Mouse (Mus musculus): Measurements from ENCODE around the gene Lrit3. TPM values are rescaled to one million over a fixed set of nuclear protein-coding genes. Genes with fewer than 3 reads are reported as not detected.

Gene Lrit3
- polyA plus RNA-seq, 1 experiment from 2014 or later, result not detected

GRCm38 (mm10) chr3:129830626-129831025, 26.8 kb upstream of the Lrit3 start:
- H3K4me3 ChIP-seq (ENCODE audit: low read depth, low read length), result peak overlapping the region; percentile 94
- ATAC-seq (replicated peaks; ENCODE audit: low FRiP score) (peak; percentile 18), DNase-seq (ENCODE audit: low spot score) (peak; percentile 69)
- no peaks in the 10 kb centered on the region for H3K27me3 ChIP-seq (replicated peaks; ENCODE audit: control insufficient read depth, insufficient read depth, low read length)
- no peaks in the 10 kb centered on the region for H3K9me3 ChIP-seq (ENCODE audit: control insufficient read depth, low read length)
- peak overlapping the region; percentile 94 for H3K9ac ChIP-seq (ENCODE audit: low read depth, low read length)
- H3K36me3 ChIP-seq (ENCODE audit: control insufficient read depth, insufficient read depth, low read length), result peaks cover 15% of the 10 kb centered on the region
- peak overlapping the region; percentile 89 for H3K4me2 ChIP-seq
- H3K4me1 ChIP-seq (replicated peaks; ENCODE audit: control insufficient read depth, insufficient read depth, low read length), result peaks cover 11% of the 10 kb centered on the region
- WGBS, result under 1% methylated on average over 45 of the region's 45 CpGs
- peak overlapping the region; percentile 86 for H3K27ac ChIP-seq (ENCODE audit: low read depth, low read length)

- Histone ChIP-seq H3K9me3 (ENCODE audit: control insufficient read depth, low read length) (no peaks in the 10 kb centered on the region), H3K9ac (ENCODE audit: low read depth, low read length) (no peak overlapping the region), H3K36me3 (ENCODE audit: control insufficient read depth, insufficient read depth, low read length) (peaks cover 31% of the 10 kb centered on the region), H3K4me3 (ENCODE audit: low read depth, low read length) (no peak overlapping the region), H3K4me1 (replicated peaks; ENCODE audit: control insufficient read depth, insufficient read depth, low read length) (peaks cover 11% of the 10 kb centered on the region), H3K27ac (ENCODE audit: low read depth, low read length) (no peak overlapping the region), H3K4me2 (no peak overlapping the region), H3K27me3 (replicated peaks; ENCODE audit: control insufficient read depth, insufficient read depth, low read length) (no peaks in the 10 kb centered on the region)
- no peak for ATAC-seq (replicated peaks; ENCODE audit: low FRiP score)
- WGBS, result 83% methylated on average over 5 of the region's 5 CpGs
- DNase-seq (ENCODE audit: low spot score), result no peak
Measured at GRCm38 (mm10) chr3:129827691-129828090, 23.9 kb upstream of the Lrit3 start.

- 83% methylated on average over 10 of the region's 10 CpGs for WGBS
- H3K36me3 ChIP-seq (ENCODE audit: control insufficient read depth, insufficient read depth, low read length), result peaks cover 31% of the 10 kb centered on the region
Measured at GRCm38 (mm10) chr3:129826691-129827090, 22.9 kb upstream of the Lrit3 start.

GRCm38 (mm10) chr3:129824891-129825290, 21.1 kb upstream of the Lrit3 start:
- no peak for DNase-seq (ENCODE audit: low spot score)
- H3K27me3 ChIP-seq (replicated peaks; ENCODE audit: control insufficient read depth, insufficient read depth, low read length), result no peaks in the 10 kb centered on the region
- peaks cover 10% of the 10 kb centered on the region for H3K4me1 ChIP-seq (replicated peaks; ENCODE audit: control insufficient read depth, insufficient read depth, low read length)
- WGBS, result 91% methylated on average over 10 of the region's 10 CpGs
- no peak overlapping the region for H3K9ac ChIP-seq (ENCODE audit: low read depth, low read length)
- H3K4me2 ChIP-seq, result no peak overlapping the region
- no peak overlapping the region for H3K4me3 ChIP-seq (ENCODE audit: low read depth, low read length)
- H3K36me3 ChIP-seq (ENCODE audit: control insufficient read depth, insufficient read depth, low read length), result peaks cover 31% of the 10 kb centered on the region
- no peaks in the 10 kb centered on the region for H3K9me3 ChIP-seq (ENCODE audit: control insufficient read depth, low read length)
- no peak for ATAC-seq (replicated peaks; ENCODE audit: low FRiP score)
- H3K27ac ChIP-seq (ENCODE audit: low read depth, low read length), result no peak overlapping the region

More at GRCm38 (mm10) chr3:129826691-129827090, 22.9 kb upstream of the Lrit3 start:
- H3K27ac ChIP-seq (ENCODE audit: low read depth, low read length), result no peak overlapping the region
- H3K27me3 ChIP-seq (replicated peaks; ENCODE audit: control insufficient read depth, insufficient read depth, low read length), result no peaks in the 10 kb centered on the region
- DNase-seq (ENCODE audit: low spot score), result no peak
- H3K4me3 ChIP-seq (ENCODE audit: low read depth, low read length), result no peak overlapping the region
- H3K4me1 ChIP-seq (replicated peaks; ENCODE audit: control insufficient read depth, insufficient read depth, low read length), result peaks cover 11% of the 10 kb centered on the region
- H3K4me2 ChIP-seq, result no peak overlapping the region
- no peaks in the 10 kb centered on the region for H3K9me3 ChIP-seq (ENCODE audit: control insufficient read depth, low read length)
- ATAC-seq (replicated peaks; ENCODE audit: low FRiP score), result no peak
- no peak overlapping the region for H3K9ac ChIP-seq (ENCODE audit: low read depth, low read length)

- peaks cover 31% of the 10 kb centered on the region for H3K36me3 ChIP-seq (ENCODE audit: control insufficient read depth, insufficient read depth, low read length)
- no peak overlapping the region for H3K9ac ChIP-seq (ENCODE audit: low read depth, low read length)
- no peak overlapping the region for H3K4me2 ChIP-seq
- WGBS, result 94% methylated on average over 4 of the region's 4 CpGs
- H3K9me3 ChIP-seq (ENCODE audit: control insufficient read depth, low read length), result no peaks in the 10 kb centered on the region
- H3K4me1 ChIP-seq (replicated peaks; ENCODE audit: control insufficient read depth, insufficient read depth, low read length), result peaks cover 2% of the 10 kb centered on the region
- DNase-seq (ENCODE audit: low spot score) (no peak), ATAC-seq (replicated peaks; ENCODE audit: low FRiP score) (no peak)
- H3K4me3 ChIP-seq (ENCODE audit: low read depth, low read length), result no peak overlapping the region
- no peaks in the 10 kb centered on the region for H3K27me3 ChIP-seq (replicated peaks; ENCODE audit: control insufficient read depth, insufficient read depth, low read length)
- H3K27ac ChIP-seq (ENCODE audit: low read depth, low read length), result no peak overlapping the region
Measured at GRCm38 (mm10) chr3:129824146-129824545, 20.3 kb upstream of the Lrit3 start.

GRCm38 (mm10) chr3:129823293-129823692, 19.5 kb upstream of the Lrit3 start:
- Histone ChIP-seq H3K4me3 (ENCODE audit: low read depth, low read length) (no peak overlapping the region), H3K36me3 (ENCODE audit: control insufficient read depth, insufficient read depth, low read length) (peaks cover 27% of the 10 kb centered on the region), H3K27ac (ENCODE audit: low read depth, low read length) (no peak overlapping the region), H3K4me1 (replicated peaks; ENCODE audit: control insufficient read depth, insufficient read depth, low read length) (no peaks in the 10 kb centered on the region), H3K9ac (ENCODE audit: low read depth, low read length) (no peak overlapping the region), H3K4me2 (no peak overlapping the region), H3K27me3 (replicated peaks; ENCODE audit: control insufficient read depth, insufficient read depth, low read length) (no peaks in the 10 kb centered on the region), H3K9me3 (ENCODE audit: control insufficient read depth, low read length) (no peaks in the 10 kb centered on the region)
- ATAC-seq (replicated peaks; ENCODE audit: low FRiP score), result peak; percentile 50; the same call in 1 of the 2 replicates
- 53% methylated on average over 5 of the region's 5 CpGs for WGBS
- DNase-seq (ENCODE audit: low spot score), result no peak

GRCm38 (mm10) chr3:129822206-129822775, 18.5 kb upstream of the Lrit3 start, which contains the start of gene Rrh:
TSS of gene Rrh (minus strand) at chr3:129822587.
- Histone ChIP-seq H3K9ac (ENCODE audit: low read depth, low read length) (no peak within 1 kb of the TSS), H3K4me3 (ENCODE audit: low read depth, low read length) (no peak within 1 kb of the TSS), H3K4me1 (replicated peaks; ENCODE audit: control insufficient read depth, insufficient read depth, low read length) (no peaks in the 10 kb centered on the region), H3K4me2 (no peak within 1 kb of the TSS), H3K9me3 (ENCODE audit: control insufficient read depth, low read length) (no peaks in the 10 kb centered on the region), H3K27me3 (replicated peaks; ENCODE audit: control insufficient read depth, insufficient read depth, low read length) (no peaks in the 10 kb centered on the region), H3K36me3 (ENCODE audit: control insufficient read depth, insufficient read depth, low read length) (peaks cover 21% of the 10 kb centered on the region), H3K27ac (ENCODE audit: low read depth, low read length) (no peak within 1 kb of the TSS)
- no peak for ATAC-seq (replicated peaks; ENCODE audit: low FRiP score)
- DNase-seq (ENCODE audit: low spot score), result no peak
- 90% methylated on average over 11 of the region's 11 CpGs for WGBS

- 81% methylated on average over 8 of the region's 8 CpGs for WGBS
Measured at GRCm38 (mm10) chr3:129821736-129822135, 17.9 kb upstream of the Lrit3 start.

GRCm38 (mm10) chr3:129820847-129821246, 17.0 kb upstream of the Lrit3 start:
- Histone ChIP-seq H3K4me3 (ENCODE audit: low read depth, low read length) (no peak overlapping the region), H3K36me3 (ENCODE audit: control insufficient read depth, insufficient read depth, low read length) (peaks cover 17% of the 10 kb centered on the region), H3K9me3 (ENCODE audit: control insufficient read depth, low read length) (no peaks in the 10 kb centered on the region), H3K27me3 (replicated peaks; ENCODE audit: control insufficient read depth, insufficient read depth, low read length) (no peaks in the 10 kb centered on the region), H3K4me1 (replicated peaks; ENCODE audit: control insufficient read depth, insufficient read depth, low read length) (no peaks in the 10 kb centered on the region), H3K4me2 (no peak overlapping the region), H3K27ac (ENCODE audit: low read depth, low read length) (no peak overlapping the region; the same call in 1 of the 2 replicates), H3K9ac (ENCODE audit: low read depth, low read length) (no peak overlapping the region)
- WGBS, result 74% methylated on average over 9 of the region's 9 CpGs
- ATAC-seq (replicated peaks; ENCODE audit: low FRiP score) (no peak), DNase-seq (ENCODE audit: low spot score) (no peak)

More at GRCm38 (mm10) chr3:129821736-129822135, 17.9 kb upstream of the Lrit3 start:
- Histone ChIP-seq H3K9ac (ENCODE audit: low read depth, low read length) (no peak overlapping the region), H3K9me3 (ENCODE audit: control insufficient read depth, low read length) (no peaks in the 10 kb centered on the region), H3K4me1 (replicated peaks; ENCODE audit: control insufficient read depth, insufficient read depth, low read length) (no peaks in the 10 kb centered on the region), H3K36me3 (ENCODE audit: control insufficient read depth, insufficient read depth, low read length) (peaks cover 21% of the 10 kb centered on the region), H3K27me3 (replicated peaks; ENCODE audit: control insufficient read depth, insufficient read depth, low read length) (no peaks in the 10 kb centered on the region), H3K4me3 (ENCODE audit: low read depth, low read length) (no peak overlapping the region), H3K4me2 (no peak overlapping the region), H3K27ac (ENCODE audit: low read depth, low read length) (no peak overlapping the region)
- ATAC-seq (replicated peaks; ENCODE audit: low FRiP score) (no peak), DNase-seq (ENCODE audit: low spot score) (no peak)

Data from liver, embryonic 11.5 days (tissue).